Comparison of ENCODE assay signal across 14 mouse cellular contexts in genomic region chr17:26637851-26638250, GRCm38 (mm10). TPM values are rescaled to one million over a fixed set of nuclear protein-coding genes. Genes with fewer than 3 reads are reported as not detected.
A peak's percentile ranks its signal among the peaks of the same experiment; 100 is the strongest.
DNase-seq lines count a peak whose midpoint lies in the region; ATAC-seq and TF ChIP-seq lines count a peak whose summit lies in the region.
"Had no signal": no experiment of that assay in that cellular context is flagged by ENCODE, and none has a peak within 500 bp of the region (broad histone marks: within the 10 kb centered on the region; RNA-seq: fewer than 3 reads in every experiment).

No protein-coding gene starts in this region.

- no peaks in the 10 kb centered on the region for H3K4me1 ChIP-seq in heart, embryonic 11.5 days (ENCODE audit: control insufficient read depth, insufficient read depth, low read length)
- H3K4me1 ChIP-seq in thymus, adult 2 months (replicated peaks; ENCODE audit: control insufficient read depth, insufficient read depth, low read length), result no peaks in the 10 kb centered on the region
- H3K4me1 ChIP-seq: forebrain, embryonic 15.5 days; midbrain, embryonic 12.5 days had no signal

- no peak for DNase-seq in heart, postnatal 14 days
- peak; percentile 56 to 70 for DNase-seq in adrenal gland, postnatal 36 days
- DNase-seq in kidney, postnatal 25 days, result peak; percentile 82 to 93
- no peak for DNase-seq in thymus, adult 2 months
- no peak for DNase-seq in right cerebral cortex, adult 2 months (ENCODE audit: low spot score in 2 of 2)
- DNase-seq in right cerebral cortex, postnatal 4 days, result no peak
- DNase-seq: cerebellum, postnatal 10 days; lung, embryonic 14.5 days; thymus, postnatal 14 days had no signal

- no peaks in the 10 kb centered on the region for H3K27me3 ChIP-seq in heart, embryonic 11.5 days (ENCODE audit: control insufficient read depth, insufficient read depth, low read length)
- H3K27me3 ChIP-seq in C2C12 (ENCODE audit: control insufficient read depth, insufficient read depth, insufficient read length), result no peaks in the 10 kb centered on the region
- H3K27me3 ChIP-seq in thymus, adult 2 months (ENCODE audit: control insufficient read depth, insufficient read depth, low read length), result no peaks in the 10 kb centered on the region
- H3K27me3 ChIP-seq: forebrain, embryonic 15.5 days; midbrain, embryonic 12.5 days; Patski had no signal

- no peak for TF ChIP-seq POLR2A in thymus, adult 2 months (IDR thresholded peaks at IDR 0.05; ENCODE audit: control insufficient read depth, extremely low read depth, insufficient read depth, low read length, poor library complexity)

- intact Hi-C loops in heart, postnatal 14 days (cut with DNase I), result loop anchor here (1.0 to 2.0 kb wide), 4 partner anchors 41 to 176 kb away; no protein-coding TSS in a partner anchor

- H3K36me3 ChIP-seq in heart, embryonic 11.5 days (ENCODE audit: control insufficient read depth, insufficient read depth, low read length), result peaks cover 31% of the 10 kb centered on the region
- H3K36me3 ChIP-seq in C2C12 (ENCODE audit: control insufficient read depth, insufficient read depth), result peaks cover 41% of the 10 kb centered on the region
- no peaks in the 10 kb centered on the region for H3K36me3 ChIP-seq in thymus, adult 2 months (ENCODE audit: control insufficient read depth, insufficient read depth, low read length)

- H3K9me3 ChIP-seq in heart, embryonic 11.5 days (replicated peaks; ENCODE audit: control insufficient read depth, low read length), result no peaks in the 10 kb centered on the region
- H3K9me3 ChIP-seq: forebrain, embryonic 15.5 days; midbrain, embryonic 12.5 days had no signal

- H3K9ac ChIP-seq in heart, embryonic 11.5 days (ENCODE audit: low read depth, low read length), result 0 out of 2 replicates have a peak overlapping the region, but pooled peaks have one; percentile 10
- H3K9ac ChIP-seq: forebrain, embryonic 15.5 days; lung, embryonic 14.5 days; midbrain, embryonic 12.5 days had no signal

- no peak for TF ChIP-seq CTCF in C2C12 (IDR thresholded peaks at IDR 0.05; ENCODE audit: control insufficient read depth, insufficient read depth, insufficient read length)
- TF ChIP-seq CTCF in thymus, adult 2 months (IDR thresholded peaks at IDR 0.05; ENCODE audit: borderline replicate concordance, control insufficient read depth, extremely low read depth, insufficient read depth, low read length, poor library complexity), result no peak

- no peak overlapping the region for H3K4me3 ChIP-seq in heart, embryonic 11.5 days (ENCODE audit: low read depth, low read length)
- no peak overlapping the region for H3K4me3 ChIP-seq in C2C12 (ENCODE audit: insufficient read depth, poor library complexity, severe bottlenecking)
- no peak overlapping the region for H3K4me3 ChIP-seq in thymus, adult 2 months (ENCODE audit: control insufficient read depth, insufficient read depth, low read length)
- H3K4me3 ChIP-seq: forebrain, embryonic 15.5 days; midbrain, embryonic 12.5 days had no signal

- no peak overlapping the region for H3K27ac ChIP-seq in heart, embryonic 11.5 days (ENCODE audit: low read depth, low read length)
- no peak overlapping the region for H3K27ac ChIP-seq in thymus, adult 2 months (ENCODE audit: control insufficient read depth, insufficient read depth, low read length)
- H3K27ac ChIP-seq: forebrain, embryonic 15.5 days; midbrain, embryonic 12.5 days had no signal

- no peaks in the 10 kb centered on the region for H3K79me3 ChIP-seq in C2C12 (ENCODE audit: low read depth)

- WGBS in heart, embryonic 11.5 days (ENCODE audit: insufficient replicate concordance), result 54% methylated on average over 4 of the region's 4 CpGs
- 97% methylated on average over 4 of the region's 4 CpGs for WGBS in thymus, adult 2 months

- H3K79me2 ChIP-seq in C2C12 (ENCODE audit: control insufficient read depth, insufficient read depth), result no peaks in the 10 kb centered on the region

- no peak for ATAC-seq in heart, embryonic 11.5 days (replicated peaks; ENCODE audit: insufficient number of reproducible peaks, low FRiP score, low TSS enrichment)
- ATAC-seq: Patski had no signal

- H3K4me2 ChIP-seq in heart, embryonic 11.5 days, result no peak overlapping the region
- H3K4me2 ChIP-seq: forebrain, embryonic 15.5 days; lung, embryonic 14.5 days; midbrain, embryonic 12.5 days had no signal

- H3ac ChIP-seq in C2C12 (ENCODE audit: control insufficient read depth, insufficient read length, low read depth), result peak overlapping the region; percentile 21

TF ChIP-seq in C2C12, 6 proteins besides CTCF, POLR2A, EP300 and RAD21:
- TF ChIP-seq CEBPB (IDR thresholded peaks at IDR 0.05; ENCODE audit: low read depth) (no peak), FOSL1 (IDR thresholded peaks at IDR 0.05; ENCODE audit: insufficient read depth, low read length, poor library complexity, severe bottlenecking) (no peak), MAX (IDR thresholded peaks at IDR 0.05) (no peak), MYOD1 (IDR thresholded peaks at IDR 0.05; ENCODE audit: control insufficient read depth, insufficient read length, low read depth) (no peak), MYOG (IDR thresholded peaks at IDR 0.05; ENCODE audit: control insufficient read depth, extremely low read depth, insufficient read length) (no peak), USF1 (IDR thresholded peaks at IDR 0.05; ENCODE audit: low read depth) (no peak)

RNA-seq across cellular contexts. Expression of gene Atp6v0e, which starts 25.2 kb away (rescaled TPM):
- polyA plus RNA-seq in heart, embryonic 11.5 days (2014; fragmentation: Nextera tagmentation; extraction: Ambion mirVana), result 189 and 204 TPM in 2 replicates
- 10 to 100 TPM; 68.1 to 71.3 TPM for total RNA-seq in heart, postnatal 14 days (2021)
- polyA plus RNA-seq in C2C12 (2012; fragmentation: generic; extraction: Trizol), result 236 TPM
- 100 to 1,000 TPM; 193 to 224 TPM for total RNA-seq in adrenal gland, postnatal 36 days (2021)
- 279 and 354 TPM in 2 replicates for polyA plus RNA-seq in thymus, adult 2 months (2012; rRNA removed)

Comparison
In these comparisons a context has a peak if more than half of its experiments do, and no peak if none do; other contexts are left out.
1. DNase-seq: peak in adrenal gland, postnatal 36 days (2 of 2) and kidney, postnatal 25 days (2 of 2); none in heart, postnatal 14 days (0 of 2), thymus, adult 2 months (single experiment), right cerebral cortex, adult 2 months (0 of 2) and right cerebral cortex, postnatal 4 days (single experiment).